Mouse (Mus musculus) heart, adult 2 months (tissue): ENCODE results near the gene Otulinl.

Experiments used
- CTCF ChIP-seq: fragments of 200-600 bp; IDR thresholded peaks from 2 replicates; pipeline ENCODE4 v1.8.1; 2022; ENCODE audit warnings: antibody characterized with exemption, mild to moderate bottlenecking, moderate library complexity
- EP300 ChIP-seq: fragments of 200-500 bp; IDR thresholded peaks from 2 replicates; pipeline ENCODE4 v1.6.1; 2011; ENCODE audit warnings: low read depth, low read length, control low read depth; ENCODE audit not compliant: insufficient read depth

- TF ChIP-seq CTCF: no peak
- no peak for TF ChIP-seq EP300
Measured at GRCm38 (mm10) chr15:27645250-27645649, 36.1 kb downstream of the Otulinl start.
